ENCODE assay signal across 8 mouse cellular contexts in genomic region chr5:52565214-52565812, GRCm38 (mm10). TPM values are rescaled to one million over a fixed set of nuclear protein-coding genes. Genes with fewer than 3 reads are reported as not detected.
DNase-seq lines count a peak whose midpoint lies in the region; ATAC-seq lines count a peak whose summit lies in the region.

No protein-coding gene starts in this region.

- H3K4me3 ChIP-seq in kidney, embryonic 14.5 days (ENCODE audit: low read length): peak overlapping the region; percentile 62
- H3K4me3 ChIP-seq in intestine, embryonic 14.5 days (ENCODE audit: low read depth, low read length): peak overlapping the region; percentile 66
- H3K4me3 ChIP-seq in neural tube, embryonic 13.5 days: peak overlapping the region; percentile 63

- H3K9me3 ChIP-seq in kidney, embryonic 14.5 days (ENCODE audit: control insufficient read depth, low read length): peaks cover 8% of the 10 kb centered on the region
- peaks cover 7% of the 10 kb centered on the region; the same call in 1 of the 2 replicates for H3K9me3 ChIP-seq in intestine, embryonic 14.5 days (ENCODE audit: control insufficient read depth, low read length)
- no peaks in the 10 kb centered on the region for H3K9me3 ChIP-seq in neural tube, embryonic 13.5 days

- WGBS in kidney, embryonic 14.5 days: 4% methylated on average over 16 of the region's 17 CpGs
- 2% methylated on average over 16 of the region's 17 CpGs for WGBS in intestine, embryonic 14.5 days
- WGBS in neural tube, embryonic 13.5 days: 4% methylated on average over 16 of the region's 17 CpGs

- ATAC-seq in kidney, embryonic 14.5 days (ENCODE audit: low FRiP score, low TSS enrichment): peak; percentile 58; the same call in 1 of the 2 replicates
- peak; percentile 66 for ATAC-seq in intestine, embryonic 14.5 days (replicated peaks; ENCODE audit: low FRiP score, low TSS enrichment, low read depth)
- peak; percentile 42 for ATAC-seq in neural tube, embryonic 13.5 days (ENCODE audit: low read depth)
- no peak for ATAC-seq in activated CD4-positive, CD25-positive, alpha-beta regulatory T cell, adult 4 months

- no peak overlapping the region for H3K27ac ChIP-seq in kidney, embryonic 14.5 days (ENCODE audit: low read depth, low read length)
- peak overlapping the region; percentile 65; the same call in 1 of the 2 replicates for H3K27ac ChIP-seq in intestine, embryonic 14.5 days (ENCODE audit: low read depth)
- H3K27ac ChIP-seq in neural tube, embryonic 13.5 days (replicated peaks): no peak overlapping the region

- DNase-seq in kidney, postnatal 25 days: no peak
- peak; percentile 37 for DNase-seq in embryo, embryonic 11 days
- DNase-seq in intestine, embryonic 14.5 days (ENCODE audit: low spot score): peak; percentile 70
- DNase-seq in gastrocnemius, adult 18-20 months (ENCODE audit: low spot score): no peak
- DNase-seq in spleen, postnatal 14 days (ENCODE audit: low spot score in 2 of 2): no peak

- H3K27me3 ChIP-seq in kidney, embryonic 14.5 days (ENCODE audit: control insufficient read depth, insufficient read depth, low read length): 0 out of 2 replicates have a peak, but pooled peaks cover 2% of the 10 kb centered on the region
- H3K27me3 ChIP-seq in intestine, embryonic 14.5 days (replicated peaks; ENCODE audit: control insufficient read depth, insufficient read depth, low read length): no peaks in the 10 kb centered on the region
- H3K27me3 ChIP-seq in neural tube, embryonic 13.5 days: peaks cover 18% of the 10 kb centered on the region

- H3K4me1 ChIP-seq in kidney, embryonic 14.5 days (ENCODE audit: control insufficient read depth, insufficient read depth, low read length): peaks cover 8% of the 10 kb centered on the region; the same call in 1 of the 2 replicates
- peaks cover 12% of the 10 kb centered on the region; the same call in 1 of the 2 replicates for H3K4me1 ChIP-seq in intestine, embryonic 14.5 days (replicated peaks; ENCODE audit: control insufficient read depth, insufficient read depth, low read length)
- peaks cover 20% of the 10 kb centered on the region for H3K4me1 ChIP-seq in neural tube, embryonic 13.5 days (replicated peaks)

- peak overlapping the region; percentile 74 for H3K9ac ChIP-seq in kidney, embryonic 14.5 days (ENCODE audit: low read depth, low read length)
- peak overlapping the region; percentile 61 for H3K9ac ChIP-seq in intestine, embryonic 14.5 days (ENCODE audit: low read length)
- peak overlapping the region; percentile 81 for H3K9ac ChIP-seq in neural tube, embryonic 13.5 days

- peak overlapping the region; percentile 98 for H3K4me2 ChIP-seq in kidney, embryonic 14.5 days (replicated peaks; ENCODE audit: low read depth, low read length)
- H3K4me2 ChIP-seq in intestine, embryonic 14.5 days (ENCODE audit: low read length): peak overlapping the region; percentile 90
- H3K4me2 ChIP-seq in neural tube, embryonic 13.5 days: peak overlapping the region; percentile 97

- no peaks in the 10 kb centered on the region for H3K36me3 ChIP-seq in kidney, embryonic 14.5 days (ENCODE audit: control insufficient read depth, insufficient read depth, low read length)
- H3K36me3 ChIP-seq in intestine, embryonic 14.5 days (ENCODE audit: control insufficient read depth, insufficient read depth, low read length): no peaks in the 10 kb centered on the region; the same call in 1 of the 2 replicates
- no peaks in the 10 kb centered on the region for H3K36me3 ChIP-seq in neural tube, embryonic 13.5 days

RNA-seq across cellular contexts. Expression of gene Lgi2, which starts 0.9 kb away (rescaled TPM):
- 3.5 and 3.9 TPM in 2 replicates for polyA plus RNA-seq in kidney, embryonic 14.5 days (2014; fragmentation: Nextera tagmentation; extraction: Ambion mirVana)
- 8.9 and 10.5 TPM in 2 replicates for polyA plus RNA-seq in intestine, embryonic 14.5 days (2014; fragmentation: Nextera tagmentation; extraction: Ambion mirVana)
- polyA plus RNA-seq in neural tube, embryonic 13.5 days (2015; fragmentation: Nextera tagmentation; extraction: Ambion mirVana): 3.1 and 3.4 TPM in 2 replicates
- not detected for polyA plus RNA-seq in activated CD4-positive, CD25-positive, alpha-beta regulatory T cell, adult 4 months (2017; shearing (Covaris generic))
- total RNA-seq in gastrocnemius, adult 18-20 months (2021): under 1 TPM; 0.84 to 0.88 TPM

Comparison
In these comparisons a context has a peak if more than half of its experiments do, and no peak if none do; other contexts are left out.
1. DNase-seq: peak in embryo, embryonic 11 days (single experiment) and intestine, embryonic 14.5 days (single experiment); none in kidney, postnatal 25 days (0 of 2), gastrocnemius, adult 18-20 months (single experiment) and spleen, postnatal 14 days (0 of 2).
2. Peak in every context shown above with its lines, with median percentiles within 50 percentile points of each other: H3K4me2 ChIP-seq, H3K4me3 ChIP-seq and H3K9ac ChIP-seq.